ENCODE assay signal across 9 mouse cellular contexts in the genomic region with DNA sequence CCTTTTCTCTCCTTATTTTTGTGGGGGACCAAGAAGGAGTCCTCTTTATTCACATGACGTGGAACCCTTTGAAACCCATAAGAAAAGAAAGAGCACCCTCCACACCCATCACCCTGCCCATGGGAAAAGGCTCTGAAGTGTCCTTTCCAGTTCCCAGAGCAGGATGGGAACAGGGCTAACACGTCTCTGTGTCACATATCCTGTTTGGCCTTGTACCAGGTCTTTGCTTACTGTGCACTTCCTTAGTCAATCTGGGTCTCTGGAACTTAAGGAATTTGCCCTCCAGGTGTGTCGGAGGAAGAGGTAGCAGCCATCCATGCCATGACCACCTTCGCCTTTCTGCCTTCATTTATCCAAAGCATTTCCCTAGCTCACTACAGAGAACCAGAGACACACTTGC. TPM values are rescaled to one million over a fixed set of nuclear protein-coding genes. Genes with fewer than 3 reads are reported as not detected.
DNase-seq lines count a peak whose midpoint lies in the region; ATAC-seq and TF ChIP-seq lines count a peak whose summit lies in the region.
"Had no signal": no experiment of that assay in that cellular context is flagged by ENCODE, and none has a peak within 500 bp of the region (broad histone marks: within the 10 kb centered on the region; RNA-seq: fewer than 3 reads in every experiment).

No protein-coding gene starts in this region.

- TF ChIP-seq CTCF in intestine, postnatal 0 days (IDR thresholded peaks at IDR 0.05; ENCODE audit: low read depth): no peak

- no peak overlapping the region for H3K4me2 ChIP-seq in intestine, embryonic 16.5 days (ENCODE audit: low read depth, low read length)
- H3K4me2 ChIP-seq in intestine, postnatal 0 days (replicated peaks; ENCODE audit: low read depth): no peak overlapping the region
- H3K4me2 ChIP-seq in forebrain, embryonic 11.5 days (ENCODE audit: low read depth, low read length, severe bottlenecking): no peak overlapping the region
- peak overlapping the region; percentile 40 for H3K4me2 ChIP-seq in hindbrain, embryonic 16.5 days (ENCODE audit: low read length)
- H3K4me2 ChIP-seq in midbrain, embryonic 13.5 days (replicated peaks): peak overlapping the region; percentile 33
- H3K4me2 ChIP-seq: liver, embryonic 15.5 days had no signal

- no peak for DNase-seq in forebrain, embryonic 11.5 days (ENCODE audit: low spot score)
- no peak for DNase-seq in layer of hippocampus, adult 9-11 months
- no peak for DNase-seq in embryo, embryonic 9.5 days (ENCODE audit: extremely low spot score)
- DNase-seq in thymus, postnatal 36 days: no peak

- H3K9ac ChIP-seq in intestine, embryonic 16.5 days (ENCODE audit: low read depth, low read length): no peak overlapping the region
- no peak overlapping the region for H3K9ac ChIP-seq in intestine, postnatal 0 days (ENCODE audit: low read depth, low read length)
- no peak overlapping the region for H3K9ac ChIP-seq in forebrain, embryonic 11.5 days (ENCODE audit: low read length)
- H3K9ac ChIP-seq in hindbrain, embryonic 16.5 days (ENCODE audit: low read depth, low read length): peak overlapping the region; percentile 45; the same call in 1 of the 2 replicates
- no peak overlapping the region for H3K9ac ChIP-seq in midbrain, embryonic 13.5 days (replicated peaks)
- H3K9ac ChIP-seq: liver, embryonic 15.5 days had no signal

- no peaks in the 10 kb centered on the region for H3K9me3 ChIP-seq in intestine, embryonic 16.5 days (ENCODE audit: control insufficient read depth, low read length)
- no peaks in the 10 kb centered on the region for H3K9me3 ChIP-seq in intestine, postnatal 0 days (ENCODE audit: control insufficient read depth)
- H3K9me3 ChIP-seq in forebrain, embryonic 11.5 days (ENCODE audit: control insufficient read depth, low read length): no peaks in the 10 kb centered on the region
- H3K9me3 ChIP-seq in hindbrain, embryonic 16.5 days (ENCODE audit: control insufficient read depth, low read length): no peaks in the 10 kb centered on the region
- no peaks in the 10 kb centered on the region for H3K9me3 ChIP-seq in midbrain, embryonic 13.5 days
- H3K9me3 ChIP-seq: liver, embryonic 15.5 days had no signal

- no peak overlapping the region for H3K27ac ChIP-seq in intestine, embryonic 16.5 days (ENCODE audit: low read length)
- no peak overlapping the region for H3K27ac ChIP-seq in intestine, postnatal 0 days (ENCODE audit: low read depth, low read length)
- peak overlapping the region; percentile 61; the same call in 1 of the 2 replicates for H3K27ac ChIP-seq in forebrain, embryonic 11.5 days (ENCODE audit: low read depth, low read length)
- peak overlapping the region; percentile 83 for H3K27ac ChIP-seq in hindbrain, embryonic 16.5 days (ENCODE audit: low read depth, low read length)
- H3K27ac ChIP-seq in midbrain, embryonic 13.5 days: peak overlapping the region; percentile 81
- H3K27ac ChIP-seq: liver, embryonic 15.5 days had no signal

- 0 out of 2 replicates have a peak, but pooled peaks have one; percentile 18 for ATAC-seq in intestine, embryonic 16.5 days
- ATAC-seq in intestine, postnatal 0 days: no peak
- peak; percentile 45 for ATAC-seq in forebrain, embryonic 11.5 days (replicated peaks; ENCODE audit: low FRiP score)
- ATAC-seq in hindbrain, embryonic 16.5 days: peak; percentile 86
- ATAC-seq in midbrain, embryonic 13.5 days: peak; percentile 80

- no peaks in the 10 kb centered on the region for H3K36me3 ChIP-seq in intestine, embryonic 16.5 days (ENCODE audit: control insufficient read depth, insufficient read depth, low read length)
- H3K36me3 ChIP-seq in intestine, postnatal 0 days (ENCODE audit: control insufficient read depth, insufficient read depth): no peaks in the 10 kb centered on the region
- H3K36me3 ChIP-seq in forebrain, embryonic 11.5 days (ENCODE audit: control insufficient read depth, insufficient read depth, low read length): no peaks in the 10 kb centered on the region
- no peaks in the 10 kb centered on the region for H3K36me3 ChIP-seq in hindbrain, embryonic 16.5 days (ENCODE audit: control insufficient read depth, insufficient read depth, low read length)
- no peaks in the 10 kb centered on the region for H3K36me3 ChIP-seq in midbrain, embryonic 13.5 days
- H3K36me3 ChIP-seq: liver, embryonic 15.5 days had no signal

- 65% methylated on average over 4 of the region's 4 CpGs for WGBS in intestine, embryonic 16.5 days
- 62% methylated on average over 4 of the region's 4 CpGs for WGBS in intestine, postnatal 0 days
- WGBS in forebrain, embryonic 11.5 days: 63% methylated on average over 4 of the region's 4 CpGs
- WGBS in hindbrain, embryonic 16.5 days: 47% methylated on average over 4 of the region's 4 CpGs
- 53% methylated on average over 4 of the region's 4 CpGs for WGBS in midbrain, embryonic 13.5 days

- no peaks in the 10 kb centered on the region for H3K4me1 ChIP-seq in intestine, embryonic 16.5 days (ENCODE audit: control insufficient read depth, insufficient read depth, low read length)
- no peaks in the 10 kb centered on the region for H3K4me1 ChIP-seq in intestine, postnatal 0 days (replicated peaks; ENCODE audit: control insufficient read depth, insufficient read depth, low read length)
- H3K4me1 ChIP-seq in forebrain, embryonic 11.5 days (replicated peaks; ENCODE audit: control insufficient read depth, insufficient read depth, low read length): no peaks in the 10 kb centered on the region; the same call in 1 of the 2 replicates
- peaks cover 18% of the 10 kb centered on the region for H3K4me1 ChIP-seq in hindbrain, embryonic 16.5 days (ENCODE audit: control insufficient read depth, insufficient read depth, low read depth, low read length)
- H3K4me1 ChIP-seq in midbrain, embryonic 13.5 days (replicated peaks): peaks cover 21% of the 10 kb centered on the region

- H3K4me3 ChIP-seq in intestine, embryonic 16.5 days (ENCODE audit: low read length): no peak overlapping the region
- H3K4me3 ChIP-seq in intestine, postnatal 0 days (ENCODE audit: low read depth, low read length): no peak overlapping the region
- H3K4me3 ChIP-seq in forebrain, embryonic 11.5 days (ENCODE audit: low read depth, low read length): no peak overlapping the region
- no peak overlapping the region for H3K4me3 ChIP-seq in hindbrain, embryonic 16.5 days (ENCODE audit: low read length)
- H3K4me3 ChIP-seq in midbrain, embryonic 13.5 days (replicated peaks): no peak overlapping the region
- H3K4me3 ChIP-seq: liver, embryonic 15.5 days had no signal

- no peaks in the 10 kb centered on the region for H3K27me3 ChIP-seq in intestine, embryonic 16.5 days (replicated peaks; ENCODE audit: control insufficient read depth, insufficient read depth, low read length)
- no peaks in the 10 kb centered on the region for H3K27me3 ChIP-seq in intestine, postnatal 0 days (replicated peaks; ENCODE audit: control insufficient read depth, insufficient read depth, low read length)
- no peaks in the 10 kb centered on the region for H3K27me3 ChIP-seq in forebrain, embryonic 11.5 days (ENCODE audit: control insufficient read depth, insufficient read depth, low read length)
- no peaks in the 10 kb centered on the region for H3K27me3 ChIP-seq in hindbrain, embryonic 16.5 days (replicated peaks; ENCODE audit: control insufficient read depth, insufficient read depth, low read length)
- no peaks in the 10 kb centered on the region for H3K27me3 ChIP-seq in midbrain, embryonic 13.5 days
- H3K27me3 ChIP-seq: liver, embryonic 15.5 days had no signal

RNA-seq across cellular contexts. Expression of a gene that starts 18.6 kb away (rescaled TPM):
- polyA plus RNA-seq in intestine, embryonic 16.5 days (2015; fragmentation: Nextera tagmentation; extraction: Ambion mirVana): 149 and 162 TPM in 2 replicates
- 218 and 292 TPM in 2 replicates for polyA plus RNA-seq in intestine, postnatal 0 days (2015; fragmentation: Nextera tagmentation; extraction: Ambion mirVana)
- 185 and 229 TPM in 2 replicates for polyA plus RNA-seq in forebrain, embryonic 11.5 days (2014; fragmentation: Nextera tagmentation; extraction: Ambion mirVana)
- polyA plus RNA-seq in hindbrain, embryonic 16.5 days (2015; fragmentation: Nextera tagmentation; extraction: Ambion mirVana): 3,415 and 3,905 TPM in 2 replicates
- 1,655 and 1,711 TPM in 2 replicates for polyA plus RNA-seq in midbrain, embryonic 13.5 days (2015; fragmentation: Nextera tagmentation; extraction: Ambion mirVana)

RNA-seq across cellular contexts. Expression of a gene that starts 33.8 kb away (rescaled TPM):
- 30.4 and 36.0 TPM in 2 replicates for polyA plus RNA-seq in intestine, embryonic 16.5 days (2015; fragmentation: Nextera tagmentation; extraction: Ambion mirVana)
- polyA plus RNA-seq in intestine, postnatal 0 days (2015; fragmentation: Nextera tagmentation; extraction: Ambion mirVana): 14.1 and 15.4 TPM in 2 replicates
- 232 and 287 TPM in 2 replicates for polyA plus RNA-seq in forebrain, embryonic 11.5 days (2014; fragmentation: Nextera tagmentation; extraction: Ambion mirVana)
- 1,169 and 1,199 TPM in 2 replicates for polyA plus RNA-seq in hindbrain, embryonic 16.5 days (2015; fragmentation: Nextera tagmentation; extraction: Ambion mirVana)
- 833 and 846 TPM in 2 replicates for polyA plus RNA-seq in midbrain, embryonic 13.5 days (2015; fragmentation: Nextera tagmentation; extraction: Ambion mirVana)

RNA-seq across cellular contexts. Expression of a gene that starts 59.1 kb away (rescaled TPM):
- 74.7 and 86.3 TPM in 2 replicates for polyA plus RNA-seq in intestine, embryonic 16.5 days (2015; fragmentation: Nextera tagmentation; extraction: Ambion mirVana)
- 51.5 and 58.2 TPM in 2 replicates for polyA plus RNA-seq in intestine, postnatal 0 days (2015; fragmentation: Nextera tagmentation; extraction: Ambion mirVana)
- 33.3 and 33.8 TPM in 2 replicates for polyA plus RNA-seq in forebrain, embryonic 11.5 days (2014; fragmentation: Nextera tagmentation; extraction: Ambion mirVana)
- polyA plus RNA-seq in hindbrain, embryonic 16.5 days (2015; fragmentation: Nextera tagmentation; extraction: Ambion mirVana): 42.9 and 45.9 TPM in 2 replicates
- 31.6 and 36.8 TPM in 2 replicates for polyA plus RNA-seq in midbrain, embryonic 13.5 days (2015; fragmentation: Nextera tagmentation; extraction: Ambion mirVana)

Comparison
In these comparisons a context has a peak if more than half of its experiments do, and no peak if none do; other contexts are left out.
1. H3K27ac ChIP-seq: peak in forebrain, embryonic 11.5 days (single experiment), hindbrain, embryonic 16.5 days (single experiment) and midbrain, embryonic 13.5 days (single experiment); none in intestine, embryonic 16.5 days (single experiment) and intestine, postnatal 0 days (single experiment).
2. H3K4me2 ChIP-seq: peak in hindbrain, embryonic 16.5 days (single experiment) and midbrain, embryonic 13.5 days (single experiment); none in intestine, embryonic 16.5 days (single experiment), intestine, postnatal 0 days (single experiment) and forebrain, embryonic 11.5 days (single experiment).